Mouse (Mus musculus) urinary bladder, adult 2 months (tissue): ENCODE measurements around the gene Ift140. TPM values are rescaled to one million over a fixed set of nuclear protein-coding genes. Genes with fewer than 3 reads are reported as not detected.

ENCODE experiments used
- DNase-seq: peaks from one replicate; pipeline ENCODE4 v3.0.0; 2022; ENCODE audit warnings: low spot score
- polyA plus RNA-seq: library from polyadenylated mRNA; depleted of rRNA; stranded (reverse); fragments of >200 nt; gene quantifications from 2 replicates; pipeline ENCODE4 v1.2.3, GENCODE M21; 2012

Gene Ift140
- polyA plus RNA-seq, 1 experiment: 12.7 TPM

- DNase-seq: no peak
These were observed 61.0 kb downstream of the Ift140 start for GRCm38 (mm10) chr17:25076906-25077305.

DNA sequence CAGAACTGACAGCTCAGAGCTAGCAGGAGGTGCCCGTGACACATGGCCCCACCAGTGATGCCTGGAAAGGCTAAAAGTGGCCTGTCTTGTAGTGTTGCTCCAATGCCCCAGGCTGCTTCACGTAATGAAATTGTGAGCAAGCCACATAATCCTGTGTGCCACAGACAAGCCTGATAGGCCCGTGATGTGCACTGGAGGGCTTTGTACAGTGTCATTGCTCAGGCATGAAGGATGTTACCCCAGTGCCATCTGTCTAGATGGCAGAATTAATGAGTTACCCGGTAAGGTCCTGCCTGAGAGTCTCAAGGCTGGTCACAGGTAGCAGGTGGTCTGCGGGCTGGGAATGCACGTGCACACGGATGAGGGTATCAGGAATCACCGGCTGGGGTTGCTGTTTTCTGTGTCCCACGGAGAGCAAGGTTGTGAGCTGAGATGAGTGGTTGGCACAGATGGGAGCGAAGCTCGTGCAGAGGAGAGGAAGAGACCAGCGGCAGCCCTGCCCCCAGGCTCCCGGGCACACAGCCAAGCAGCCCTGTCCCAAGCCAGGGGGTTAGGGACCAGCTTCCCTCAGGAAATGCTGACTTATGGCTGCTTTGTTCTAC lies 62.0 kb downstream of the Ift140 start:
- no peak for DNase-seq

DNA sequence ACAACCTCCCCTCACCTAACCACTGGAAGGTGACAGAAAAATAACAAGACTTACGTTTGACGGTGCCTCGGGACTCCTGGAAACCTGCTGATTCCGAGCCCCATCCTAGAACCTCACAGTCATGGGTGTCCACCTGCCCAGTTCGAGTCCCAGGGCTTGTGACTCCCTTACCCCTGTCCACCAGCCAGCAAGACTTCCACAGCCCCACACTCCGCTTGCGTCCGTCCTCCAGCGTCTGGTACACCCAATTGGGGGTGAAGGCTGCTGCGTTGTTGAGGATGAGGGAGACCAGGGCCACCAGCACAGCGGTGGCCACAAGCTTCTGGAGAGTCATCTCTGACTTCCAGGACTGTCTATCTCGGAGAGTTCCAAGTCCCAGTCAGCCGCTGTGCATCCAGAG lies 64.3 kb downstream of the Ift140 start:
- DNase-seq: no peak

DNA sequence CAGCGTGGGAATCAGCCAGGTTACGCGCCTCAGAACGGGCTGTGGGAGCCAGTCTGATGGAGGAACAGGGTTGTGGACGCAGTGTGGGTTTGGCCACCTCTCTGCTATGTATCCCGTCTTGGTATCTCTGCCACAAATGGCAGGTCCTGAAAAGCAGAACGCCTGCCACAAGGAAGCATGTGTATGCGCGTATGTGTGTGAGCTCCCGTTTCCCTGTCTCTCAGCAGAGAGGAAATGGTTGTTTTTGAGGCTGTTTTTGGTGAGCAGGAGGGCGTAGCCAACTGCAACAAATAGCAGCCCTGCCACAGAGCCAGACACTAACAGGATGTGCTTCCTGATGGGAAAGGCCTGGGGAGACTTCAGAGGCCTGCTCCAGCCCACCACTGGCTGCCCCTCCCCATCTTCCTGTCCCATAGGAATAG lies 65.1 kb downstream of the Ift140 start:
- no peak for DNase-seq

GRCm38 (mm10) chr17:25082081-25082847 lies 66.4 kb downstream of the Ift140 start:
- DNase-seq: no peak

- DNase-seq: no peak
These were observed 67.0 kb downstream of the Ift140 start for GRCm38 (mm10) chr17:25082887-25083286.

- DNase-seq: no peak
These were observed 67.6 kb downstream of the Ift140 start, which contains the start of gene Tmem204 for GRCm38 (mm10) chr17:25083444-25083931. Tmem204 (minus strand) TSS chr17:25083591.

DNA sequence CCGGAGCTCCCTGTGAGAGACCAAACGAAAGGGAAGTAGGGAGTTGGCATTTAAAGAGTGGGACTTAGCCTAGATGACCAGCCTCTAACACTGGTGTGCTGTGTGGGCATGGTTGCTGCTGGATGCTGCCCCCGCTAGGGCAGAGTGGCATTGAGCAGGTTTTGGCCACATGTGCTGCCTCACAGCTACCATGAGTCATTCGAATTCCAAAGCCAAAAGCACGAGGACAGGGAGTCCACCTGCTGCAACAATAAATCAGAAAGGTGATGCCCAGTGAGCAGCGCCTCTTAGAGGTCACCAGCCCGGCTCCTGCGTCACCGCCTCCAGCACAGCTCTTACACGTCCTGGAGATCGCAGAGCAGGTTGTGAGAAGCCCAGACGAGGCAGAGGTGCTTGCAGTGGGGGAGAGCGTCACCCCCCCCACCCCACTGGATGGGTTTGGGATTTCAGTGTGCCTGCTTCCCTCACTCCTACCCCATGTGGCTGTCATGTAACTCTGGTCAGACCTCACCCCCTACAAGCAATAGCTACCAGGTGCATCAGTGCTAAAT lies 69.0 kb downstream of the Ift140 start:
- DNase-seq: no peak

- DNase-seq: no peak
These were observed 70.8 kb downstream of the Ift140 start for GRCm38 (mm10) chr17:25086724-25087123.

DNA sequence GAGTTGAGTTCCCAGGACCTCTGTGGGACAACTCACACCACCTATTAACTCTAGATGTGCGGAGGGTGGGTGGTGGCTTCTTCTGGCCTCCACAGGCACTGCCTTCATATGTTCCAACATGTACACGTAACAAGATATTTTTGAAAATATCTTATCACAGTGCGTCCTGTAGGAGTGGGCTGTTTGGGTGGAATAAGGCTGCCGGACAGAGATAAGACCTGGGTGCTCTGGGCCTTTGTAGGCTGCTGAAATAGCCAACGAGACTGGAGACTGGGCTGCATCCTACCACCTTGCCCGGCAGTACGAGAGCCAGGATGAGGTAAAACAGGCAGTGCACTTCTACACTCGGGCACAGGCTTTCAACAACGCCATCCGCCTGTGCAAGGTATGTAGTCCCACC lies 73.3 kb downstream of the Ift140 start:
- no peak for DNase-seq

GRCm38 (mm10) chr17:25090450-25090849 lies 74.6 kb downstream of the Ift140 start:
- no peak for DNase-seq

DNA sequence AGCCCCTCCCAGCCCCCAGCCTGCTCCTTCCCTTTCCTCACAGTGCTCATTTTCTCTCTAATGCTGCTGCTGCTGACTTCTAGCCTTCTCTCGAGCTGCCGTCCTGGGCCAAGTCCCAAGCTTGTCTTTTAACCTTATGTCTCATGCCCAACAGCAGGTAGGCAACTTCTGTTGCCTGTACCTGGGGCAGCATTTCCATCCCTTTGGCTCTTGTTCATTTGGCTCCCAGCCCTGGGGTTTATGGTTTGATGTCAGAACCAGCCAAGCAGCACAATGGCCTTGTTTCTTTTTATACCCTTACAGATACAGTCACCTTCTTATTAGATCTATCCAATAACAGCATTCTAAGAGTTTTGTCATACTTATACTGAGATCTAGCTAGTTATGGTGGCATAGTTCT lies 80.3 kb downstream of the Ift140 start:
- no peak for DNase-seq

DNA sequence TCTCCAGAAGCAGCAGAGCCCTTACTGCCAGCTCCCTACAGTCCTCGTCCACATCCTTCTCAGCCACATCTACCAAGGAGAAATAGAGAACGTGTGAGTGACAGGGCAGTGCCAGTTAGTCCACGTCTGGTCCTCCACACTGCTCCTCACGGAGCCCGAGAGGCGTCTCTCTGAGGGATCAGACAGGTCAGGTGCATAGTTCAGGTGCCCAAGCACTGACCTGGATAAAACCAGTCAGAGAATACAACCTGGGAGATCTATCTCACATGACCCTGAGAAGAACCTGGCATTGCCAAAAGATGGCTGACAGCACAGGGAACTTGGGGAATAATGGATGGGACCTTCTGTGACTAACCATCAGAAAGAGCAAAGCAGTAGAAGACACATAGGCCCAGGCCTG lies 84.2 kb downstream of the Ift140 start:
- DNase-seq: no peak

DNA sequence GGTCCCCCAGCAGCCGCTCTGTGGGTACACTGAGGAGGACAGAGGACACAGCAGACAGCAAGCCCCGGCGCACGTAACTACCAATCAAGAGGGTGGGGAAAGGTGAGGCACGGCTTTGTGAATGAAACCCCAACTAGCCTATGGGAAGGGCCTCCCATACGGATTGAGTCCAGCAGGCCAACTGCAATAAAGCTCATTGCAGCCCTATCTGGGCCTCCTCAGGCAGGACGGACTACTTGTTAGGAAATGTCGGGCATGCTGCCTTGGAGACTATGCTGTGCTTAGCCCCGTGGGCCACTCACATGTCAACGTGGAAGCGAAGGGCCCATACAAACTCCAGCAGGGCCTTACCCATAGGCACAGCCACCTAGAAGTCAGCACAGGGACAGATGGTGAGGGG lies 85.5 kb downstream of the Ift140 start:
- no peak for DNase-seq

- DNase-seq: no peak
These were observed 91.9 kb downstream of the Ift140 start for GRCm38 (mm10) chr17:25107786-25108185.

- DNase-seq: no peak
These were observed 93.7 kb downstream of the Ift140 start for GRCm38 (mm10) chr17:25109578-25109977.

DNA sequence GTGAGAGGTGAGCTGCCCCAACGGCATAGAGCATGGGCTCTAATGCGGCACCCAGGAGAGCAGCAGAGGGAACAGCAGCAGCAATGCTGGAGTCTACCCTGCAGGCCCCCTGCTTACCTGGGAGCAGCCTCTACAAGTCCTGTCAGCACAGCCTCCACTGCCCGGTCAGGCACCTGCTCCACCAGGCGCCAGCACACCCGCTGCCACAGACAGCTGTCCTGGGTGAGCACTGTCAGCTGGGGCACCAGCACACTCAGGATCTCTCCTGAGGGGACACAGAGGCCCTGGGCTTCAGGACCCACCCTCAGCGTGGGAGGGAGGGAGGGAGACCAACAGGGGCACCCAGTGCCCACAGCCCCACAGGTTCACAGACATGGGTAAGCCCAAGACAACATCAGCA lies 94.7 kb downstream of the Ift140 start:
- no peak for DNase-seq

- no peak for DNase-seq
These were observed 95.3 kb downstream of the Ift140 start for GRCm38 (mm10) chr17:25111220-25111619.

GRCm38 (mm10) chr17:25111739-25112422 lies 96.0 kb downstream of the Ift140 start:
- no peak for DNase-seq

DNA sequence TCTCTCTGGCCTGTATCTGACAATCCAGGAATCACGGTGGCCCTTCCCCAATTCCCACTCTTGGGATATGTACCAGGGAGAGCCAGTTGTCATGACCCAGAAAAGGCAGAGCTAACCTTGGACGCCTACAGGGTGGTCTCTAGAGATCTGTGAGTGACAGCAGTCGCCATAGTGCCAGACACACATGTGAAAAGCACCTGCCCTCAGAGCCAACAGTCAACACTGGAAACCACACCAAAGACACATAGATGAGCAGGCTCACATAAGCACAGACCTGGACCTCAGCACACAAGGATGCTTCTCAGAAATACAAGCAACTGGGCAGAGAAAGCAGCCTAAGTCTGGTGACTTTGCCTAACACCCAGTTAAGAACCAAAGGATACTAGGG lies 96.5 kb downstream of the Ift140 start:
- no peak for DNase-seq

GRCm38 (mm10) chr17:25114908-25115645 lies 99.2 kb downstream of the Ift140 start:
- DNase-seq: no peak
